Mouse (Mus musculus): ENCODE measurements around the gene Gpbp1.
A peak's percentile ranks its signal among the peaks of the same experiment; 100 is the strongest.

DNA sequence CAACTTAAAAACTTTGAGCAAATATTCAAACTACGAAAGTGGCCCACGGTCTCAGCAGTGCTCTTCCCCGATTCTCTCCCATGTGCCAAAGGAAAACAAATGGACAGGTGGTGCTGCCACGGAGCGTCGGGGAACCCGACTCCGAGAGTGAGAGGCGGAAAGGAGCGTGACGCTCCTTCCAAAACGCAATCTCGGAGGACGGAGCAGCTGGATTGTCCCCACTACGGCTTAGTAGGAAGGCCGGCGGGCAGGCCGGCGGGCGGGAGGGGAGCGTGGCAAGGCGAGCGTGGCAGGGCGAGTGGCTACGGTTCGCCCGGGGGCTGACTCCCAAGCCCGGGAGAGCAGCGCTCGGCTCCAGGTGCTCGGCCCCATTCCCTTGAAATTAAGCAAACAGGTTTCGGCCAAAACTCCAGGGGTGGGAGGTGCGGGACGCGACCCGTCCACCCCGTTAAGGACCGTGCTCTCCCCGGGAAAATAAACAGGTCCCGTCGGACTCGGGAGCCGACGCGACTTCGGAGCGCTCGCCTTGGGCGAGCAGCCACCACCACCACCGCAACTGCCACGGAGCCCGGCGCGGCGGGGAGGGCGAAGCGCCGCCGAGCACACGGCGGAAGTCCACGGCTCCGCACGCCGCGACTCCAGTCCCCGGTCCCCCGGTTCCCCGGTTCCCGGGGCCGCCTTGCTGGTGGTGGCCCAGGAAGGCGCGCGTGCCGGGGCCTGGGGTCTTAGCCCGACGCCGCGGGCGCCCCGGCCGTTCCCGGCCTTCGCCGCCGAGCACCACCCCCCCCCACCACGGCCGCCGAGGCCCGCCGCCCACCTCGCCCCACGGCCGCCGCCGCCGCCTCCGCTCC lies 1.0 kb downstream of the Gpbp1 start:
- no peak for TF ChIP-seq HCFC1 (IDR thresholded peaks at IDR 0.05; ENCODE audit: low read depth, low read length)
- no peak for TF ChIP-seq CTCF (IDR thresholded peaks at IDR 0.05 in 2 of 3, conservative IDR thresholded peaks at IDR 0.05 in 1 of 3; ENCODE audit: control insufficient read depth in 1 of 3, insufficient read depth in 1 of 3, low read depth in 2 of 3, low read length in 3 of 3, poor library complexity in 1 of 3, severe bottlenecking in 1 of 3)
- no peak for TF ChIP-seq GATA1 (IDR thresholded peaks at IDR 0.05; ENCODE audit: low read depth, low read length)
- TF ChIP-seq RCOR1 (IDR thresholded peaks at IDR 0.05; ENCODE audit: low read depth, low read length), result no peak
- TF ChIP-seq SIN3A (IDR thresholded peaks at IDR 0.05; ENCODE audit: low read length), result no peak; the same call in 1 of the 2 replicates
- TF ChIP-seq MEF2A (IDR thresholded peaks at IDR 0.05; ENCODE audit: extremely low read depth, insufficient replicate concordance, low read depth, low read length, poor library complexity, severe bottlenecking), result no peak
- no peak for TF ChIP-seq MAZ (IDR thresholded peaks at IDR 0.05; ENCODE audit: low read depth, low read length)
- TF ChIP-seq MAX (IDR thresholded peaks at IDR 0.05; ENCODE audit: low read length), result no peak
- no peak for TF ChIP-seq TAL1 (IDR thresholded peaks at IDR 0.05; ENCODE audit: low read length)
- TF ChIP-seq MYC (IDR thresholded peaks at IDR 0.05; ENCODE audit: low read depth, low read length), result no peak
- TF ChIP-seq POLR2AphosphoS2 (IDR thresholded peaks at IDR 0.05; ENCODE audit: low read length), result no peak
- 0 out of 4 replicates have a peak, but pooled peaks of 1 of the 2 experiments have one; percentile 52 for TF ChIP-seq POLR2A (IDR thresholded peaks at IDR 0.05; ENCODE audit: control insufficient read depth in 1 of 2, insufficient read depth in 1 of 2, low read depth in 1 of 2, low read length in 2 of 2, poor library complexity in 1 of 2)
